Comparison of ENCODE assay signal across 17 mouse cellular contexts in the genomic region with DNA sequence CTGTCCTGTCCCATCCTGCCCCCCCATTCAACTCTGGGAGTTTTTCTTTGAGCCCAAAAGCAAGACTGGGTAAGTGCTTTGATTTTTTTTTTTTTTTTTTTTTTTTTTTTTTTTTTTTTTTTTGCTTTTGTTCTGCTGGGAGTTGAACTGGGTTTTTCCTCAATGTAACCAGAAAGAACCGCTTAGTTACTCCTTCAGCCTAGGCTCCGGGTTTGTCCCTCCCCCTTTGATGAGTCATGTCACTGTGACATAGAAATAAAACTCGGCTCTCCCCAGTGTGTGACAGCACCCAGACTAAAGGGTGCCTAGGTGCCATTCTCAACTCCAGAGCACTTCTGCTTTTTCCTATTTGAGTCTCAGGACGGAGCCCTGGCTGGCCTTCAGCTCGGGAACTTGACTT. TPM values are rescaled to one million over a fixed set of nuclear protein-coding genes. Genes with fewer than 3 reads are reported as not detected.
A peak's percentile ranks its signal among the peaks of the same experiment; 100 is the strongest.
DNase-seq lines count a peak whose midpoint lies in the region; ATAC-seq and TF ChIP-seq lines count a peak whose summit lies in the region.
"Had no signal": no experiment of that assay in that cellular context is flagged by ENCODE, and none has a peak within 500 bp of the region (broad histone marks: within the 10 kb centered on the region; RNA-seq: fewer than 3 reads in every experiment).

No protein-coding gene starts in this region.

- no peak overlapping the region for H3K27ac ChIP-seq in layer of hippocampus, adult 2 months
- H3K27ac ChIP-seq: hindbrain, embryonic 14.5 days; kidney, postnatal 0 days; left cerebral cortex, adult 2 months; neural tube, embryonic 15.5 days had no signal

- no peak for TF ChIP-seq CTCF in layer of hippocampus, adult 2 months (conservative IDR thresholded peaks at IDR 0.05)

- peak; percentile 12 for DNase-seq in layer of hippocampus, adult 9-11 months
- DNase-seq in layer of hippocampus, adult 2 months (ENCODE audit: low spot score in 2 of 2), result no peak
- peak; percentile 21 for DNase-seq in adrenal gland, adult 8-10 months
- no peak for DNase-seq in cerebellum, adult 9-10 months
- no peak for DNase-seq in ovary, postnatal 36 days (ENCODE audit: low spot score)
- DNase-seq: cerebellum, postnatal 10 days; lung, embryonic 14.5 days; thymus, adult 18-20 months had no signal

- peak; percentile 52 to 68 for ATAC-seq in hematopoietic stem cell, adult 5-6 weeks (replicated peaks in 1 of 2; ENCODE audit: insufficient read depth in 1 of 2, low FRiP score in 2 of 2, low TSS enrichment in 1 of 2, low read depth in 1 of 2, poor library complexity in 2 of 2, severe bottlenecking in 2 of 2)
- ATAC-seq in neutrophil, adult 5-6 weeks (ENCODE audit: extremely low read depth, insufficient number of reproducible peaks, low FRiP score, poor library complexity, severe bottlenecking), result peak; percentile 48; the same call in 1 of the 2 replicates
- ATAC-seq in megakaryocyte-erythroid progenitor cell, adult 5-6 weeks (replicated peaks; ENCODE audit: low FRiP score, low TSS enrichment, poor library complexity, severe bottlenecking), result no peak
- ATAC-seq: midbrain, embryonic 16.5 days had no signal

- H3K4me3 ChIP-seq in layer of hippocampus, adult 2 months, result no peak overlapping the region
- H3K4me3 ChIP-seq: heart, embryonic 12.5 days; left cerebral cortex, adult 2 months; neural tube, embryonic 15.5 days had no signal

RNA-seq across cellular contexts. Expression of gene Slc3a1, which starts 9.4 kb away (rescaled TPM):
- total RNA-seq in layer of hippocampus, adult 2 months (2021), result under 1 TPM; 0.15 TPM
- total RNA-seq in adrenal gland, adult 8-10 months (2022), result under 1 TPM; 0.32 to 0.95 (median 0.62) TPM
- total RNA-seq in hematopoietic stem cell, adult 5-6 weeks (2017), result not detected in 2 replicates
- total RNA-seq in neutrophil, adult 5-6 weeks (2017), result 0.12 and 0.61 TPM in 2 replicates
- total RNA-seq in megakaryocyte-erythroid progenitor cell, adult 5-6 weeks (2014; fragmentation: Nextera tagmentation), result not detected in 2 replicates
- total RNA-seq in megakaryocyte-erythroid progenitor cell, adult 5-6 weeks (2017), result 1.1 TPM in 1 of 2 replicates, not detected in the other

Comparison
In these comparisons a context has a peak if more than half of its experiments do, and no peak if none do; other contexts are left out.
1. DNase-seq: peak in layer of hippocampus, adult 9-11 months (single experiment) and adrenal gland, adult 8-10 months (single experiment); none in layer of hippocampus, adult 2 months (0 of 2), cerebellum, adult 9-10 months (single experiment) and ovary, postnatal 36 days (single experiment).